Mouse (Mus musculus) neural tube, embryonic 15.5 days (tissue): ENCODE data around the gene Tas1r2. TPM values are rescaled to one million over a fixed set of nuclear protein-coding genes. Genes with fewer than 3 reads are reported as not detected.

Experiments used
- ATAC-seq: fragments of 200-750 bp; cut with Nextera tagmentation; 2 replicates; pipeline ENCODE4 v1.8.0; 2017; ENCODE audit warnings: mild to moderate bottlenecking, moderate TSS enrichment, moderate library complexity; ENCODE audit not compliant: low FRiP score
- H3K27ac ChIP-seq: fragments of 300-500 bp; sonication (generic); replicated peaks from 2 replicates; pipeline ENCODE4 v1.5.1; 2015; ENCODE audit warnings: mild to moderate bottlenecking, inconsistent platforms
- H3K27me3 ChIP-seq: fragments of 300-500 bp; sonication (generic); replicated peaks from 2 replicates; pipeline ENCODE4 v1.6.1; 2015; ENCODE audit warnings: inconsistent platforms
- H3K36me3 ChIP-seq: fragments of 300-500 bp; sonication (generic); 2 replicates; pipeline ENCODE4 v1.6.1; 2015; ENCODE audit warnings: inconsistent platforms
- H3K4me1 ChIP-seq: fragments of 300-500 bp; sonication (generic); 2 replicates; pipeline ENCODE4 v1.6.1; 2015; ENCODE audit warnings: inconsistent platforms
- H3K4me2 ChIP-seq: fragments of 300-500 bp; sonication (generic); 2 replicates; pipeline ENCODE4 v1.6.1; 2015; ENCODE audit warnings: inconsistent platforms, mild to moderate bottlenecking, moderate library complexity
- H3K4me3 ChIP-seq: fragments of 300-500 bp; sonication (generic); replicated peaks from 2 replicates; pipeline ENCODE4 v1.5.1; 2015; ENCODE audit warnings: mild to moderate bottlenecking, inconsistent platforms
- H3K9ac ChIP-seq: fragments of 300-500 bp; sonication (generic); replicated peaks from 2 replicates; pipeline ENCODE4 v1.6.1; 2015; ENCODE audit warnings: mild to moderate bottlenecking, inconsistent platforms
- H3K9me3 ChIP-seq: fragments of 300-500 bp; sonication (generic); replicated peaks from 2 replicates; pipeline ENCODE4 v1.6.1; 2016; ENCODE audit warnings: inconsistent platforms
- WGBS: fragments of 180-500 bp; shearing (Covaris S2); methylation state at CpG from one replicate; pipeline ENCODE4 v1.1.7; 2015; ENCODE audit warnings: mixed read lengths; 5-methylcytosine and 5-hydroxymethylcytosine counted together
- microRNA-seq: library from miRNA; unstranded; fragments of <30 nt; microRNA quantifications from one replicate; pipeline ENCODE4, GENCODE M21; 2017
- polyA plus RNA-seq: library from polyadenylated mRNA; unstranded; fragments of >200 nt; fragmentation: Nextera tagmentation; extraction: Ambion mirVana; gene quantifications from 2 replicates; pipeline ENCODE4 v1.2.1, GENCODE M21; 2015

The Tas1r2 gene
- polyA plus RNA-seq, 1 experiment from 2014 or later: not detected

DNA sequence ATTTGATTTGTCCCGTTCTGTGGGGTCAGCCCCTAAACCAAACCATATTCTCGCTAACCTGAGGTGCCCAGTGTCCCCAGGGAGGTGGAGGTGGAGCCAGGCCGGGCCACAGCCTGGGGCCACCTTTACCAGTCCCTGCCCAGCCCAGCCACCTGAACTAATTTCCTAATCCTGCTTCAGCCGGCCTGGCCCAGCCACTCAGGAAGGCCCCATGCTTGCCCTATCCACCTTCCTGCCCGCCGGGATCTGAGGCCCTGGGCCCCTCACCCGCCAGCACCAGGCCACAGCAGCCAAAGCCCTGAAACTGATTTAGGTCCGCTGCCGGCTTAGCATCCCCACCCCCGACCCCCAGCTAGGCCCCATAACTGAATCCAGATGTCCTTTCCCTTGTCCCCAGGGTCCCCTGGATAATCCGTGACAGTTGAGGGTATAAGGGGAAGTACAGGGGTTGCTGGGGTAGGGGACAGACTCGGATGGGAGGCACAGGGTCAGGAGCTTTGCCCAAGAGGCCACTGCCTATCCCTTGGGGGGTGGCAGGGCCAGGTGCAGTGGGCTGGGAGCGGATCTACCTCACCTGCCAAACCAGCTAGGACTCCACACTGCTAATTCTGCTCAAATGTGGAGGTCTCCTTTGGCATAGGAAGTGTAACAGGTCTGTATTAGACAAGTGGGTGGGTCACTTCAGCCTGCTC, 62.0 kb downstream of the Tas1r2 start:
- no peak for ATAC-seq
- no peaks in the 10 kb centered on the region; the same call in 1 of the 2 replicates for H3K27me3 ChIP-seq
- no peak overlapping the region for H3K4me2 ChIP-seq
- H3K27ac ChIP-seq: no peak overlapping the region
- no peaks in the 10 kb centered on the region for H3K9me3 ChIP-seq
- H3K36me3 ChIP-seq: no peaks in the 10 kb centered on the region
- H3K9ac ChIP-seq: no peak overlapping the region
- 50% methylated on average over 13 of the region's 13 CpGs for WGBS
- no peak overlapping the region for H3K4me3 ChIP-seq
- peaks cover 9% of the 10 kb centered on the region for H3K4me1 ChIP-seq

DNA sequence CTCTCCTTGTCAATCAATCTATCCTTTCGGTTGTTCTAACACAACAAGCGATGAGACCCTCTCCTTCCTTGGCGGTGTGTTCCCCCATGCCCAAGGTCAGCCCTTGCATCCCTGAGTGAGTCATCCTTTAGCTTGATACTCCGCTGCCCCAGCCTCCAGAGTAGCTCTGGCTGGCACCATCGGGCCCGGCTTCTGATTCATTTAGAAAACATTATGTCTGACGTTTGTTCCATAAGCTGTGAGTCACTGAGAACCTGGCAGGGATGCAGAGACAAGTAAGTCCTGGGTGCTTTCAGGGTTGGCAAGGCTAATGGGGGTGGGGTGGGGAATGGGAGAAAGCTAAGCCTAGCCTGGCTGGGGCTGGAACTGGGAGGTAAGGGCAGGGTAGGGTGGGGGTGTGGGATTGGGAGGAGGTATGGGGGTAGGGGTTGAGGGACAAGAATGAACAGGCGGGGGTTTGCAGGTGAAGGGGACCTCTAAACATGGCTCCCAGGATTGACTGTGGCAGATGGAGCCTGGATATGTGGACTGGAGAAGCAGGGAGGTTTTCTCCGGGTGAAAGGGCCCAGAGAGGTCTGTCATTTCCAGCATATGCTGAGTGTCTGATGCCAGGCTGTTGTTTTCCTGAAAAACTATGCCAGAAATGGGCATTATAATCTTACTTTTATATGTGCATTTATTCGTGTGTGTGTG, 63.3 kb downstream of the Tas1r2 start:
- no peak overlapping the region for H3K4me2 ChIP-seq
- no peaks in the 10 kb centered on the region; the same call in 1 of the 2 replicates for H3K27me3 ChIP-seq
- no peaks in the 10 kb centered on the region for H3K4me1 ChIP-seq
- no peak overlapping the region for H3K9ac ChIP-seq
- H3K36me3 ChIP-seq: no peaks in the 10 kb centered on the region
- no peak for ATAC-seq
- H3K27ac ChIP-seq: no peak overlapping the region
- WGBS: 89% methylated on average over 10 of the region's 10 CpGs
- H3K4me3 ChIP-seq: no peak overlapping the region
- H3K9me3 ChIP-seq: no peaks in the 10 kb centered on the region

DNA sequence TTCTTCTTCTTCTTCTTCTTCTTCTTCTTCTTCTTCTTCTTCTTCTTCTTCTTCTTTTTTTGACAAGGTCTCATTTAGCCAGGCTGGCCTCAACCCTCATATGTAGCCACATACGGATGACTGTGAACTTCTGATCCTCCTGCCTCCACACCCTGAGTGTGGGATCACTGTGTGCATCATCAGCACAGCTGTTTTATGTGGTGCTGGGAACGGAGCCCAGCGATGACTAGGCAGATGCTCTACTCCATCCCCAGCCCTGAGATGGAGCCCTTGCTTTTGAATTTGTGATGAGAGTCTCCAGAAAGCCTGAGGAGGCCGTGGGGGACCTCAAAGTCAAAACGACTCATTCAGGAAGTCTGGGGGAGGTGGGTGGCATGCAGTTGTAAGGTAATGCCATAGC, 65.6 kb downstream of the Tas1r2 start:
- no peaks in the 10 kb centered on the region for H3K36me3 ChIP-seq
- H3K9me3 ChIP-seq: no peaks in the 10 kb centered on the region
- H3K4me1 ChIP-seq: no peaks in the 10 kb centered on the region
- 80% methylated on average over 5 of the region's 5 CpGs for whole genome bisulfite sequencing
- H3K27ac ChIP-seq: no peak overlapping the region
- no peak overlapping the region for H3K4me3 ChIP-seq
- H3K4me2 ChIP-seq: no peak overlapping the region
- no peaks in the 10 kb centered on the region for H3K27me3 ChIP-seq
- H3K9ac ChIP-seq: no peak overlapping the region
- ATAC-seq: no peak

Small RNAs within 50 kb of the gene (microRNA-seq; reads per million reads assigned to microRNA genes)
- not detected for gene Mir7020

Other genes with a start within 250 kb of the Tas1r2 start
- gene Iffo2, start 123.0 kb upstream of the Tas1r2 start, polyA plus RNA-seq: 4.5 and 5.2 TPM in 2 replicates
- gene Gm21969, start 50.4 kb upstream of the Tas1r2 start, polyA plus RNA-seq: not detected in 2 replicates
- 29.5 and 34.9 TPM in 2 replicates for gene Aldh4a1, start 30.7 kb upstream of the Tas1r2 start, polyA plus RNA-seq
- 0.14 and 0.17 TPM in 2 replicates for gene Pax7, start 180.0 kb downstream of the Tas1r2 start, polyA plus RNA-seq